Mouse (Mus musculus) CH12.LX (cell line): Measurements from ENCODE around the gene Acot7. TPM values are rescaled to one million over a fixed set of nuclear protein-coding genes. Genes with fewer than 3 reads are reported as not detected.

Experiments
- DNase-seq: peaks from one replicate; pipeline ENCODE4 v3.0.0-alpha.2; 2013; ENCODE audit errors: extremely low read depth
- H3K27ac ChIP-seq: 2 replicates; pipeline ENCODE4 v1.5.1; 2012; ENCODE audit warnings: low read depth, mild to moderate bottlenecking, control low read depth, moderate library complexity; ENCODE audit not compliant: insufficient read depth
- H3K27me3 ChIP-seq: replicated peaks from 2 replicates; pipeline ENCODE3; 2012; ENCODE audit warnings: inconsistent platforms
- H3K36me3 ChIP-seq, 2 experiments: replicated peaks in 1 of 2; 2 replicates each; pipeline versions ENCODE3 to v1.6.1; 2012; ENCODE audit warnings: inconsistent platforms in 1 of 2, low read length in 1 of 2, mild to moderate bottlenecking in 1 of 2, mixed read lengths in 1 of 2, moderate library complexity in 1 of 2; ENCODE audit not compliant: control insufficient read depth in 1 of 2, insufficient read depth in 1 of 2
- H3K4me1 ChIP-seq, 2 experiments: 2 replicates each; pipeline ENCODE4 v1.6.1; 2012; ENCODE audit warnings: inconsistent platforms in 1 of 2, moderate library complexity in 1 of 2; ENCODE audit not compliant: insufficient read depth in 2 of 2, control insufficient read depth in 1 of 2
- H3K4me2 ChIP-seq: 2 replicates; pipeline ENCODE4 v1.6.1; 2012; ENCODE audit warnings: low read depth, mild to moderate bottlenecking, control low read depth; ENCODE audit not compliant: poor library complexity, insufficient read depth, severe bottlenecking
- H3K4me3 ChIP-seq, 3 experiments: fragments of 150-350 bp in 1 of 3; sonication (generic) in 1 of 3; replicated peaks in 1 of 3; 2 replicates each; pipeline versions ENCODE3 to v1.5.1; 2011 to 2012; ENCODE audit warnings: low read depth in 2 of 3, low read length in 2 of 3, mild to moderate bottlenecking in 2 of 3, moderate library complexity in 2 of 3, control low read depth in 1 of 3, improper control_type of control experiment in 1 of 3, inconsistent platforms in 1 of 3, mixed read lengths in 1 of 3; ENCODE audit not compliant: poor library complexity in 1 of 3
- H3K79me2 ChIP-seq: replicated peaks from 2 replicates; pipeline ENCODE4 v1.6.1; 2012; ENCODE audit warnings: mild to moderate bottlenecking, moderate library complexity; ENCODE audit not compliant: control insufficient read depth, poor library complexity, insufficient read depth, severe bottlenecking; ENCODE audit errors: extremely low read depth
- H3K9ac ChIP-seq: 2 replicates; pipeline ENCODE4 v1.6.1; 2012; ENCODE audit warnings: low read depth, mild to moderate bottlenecking, control low read depth, moderate library complexity; ENCODE audit not compliant: insufficient read depth
- H3K9me3 ChIP-seq: replicated peaks from 2 replicates; pipeline ENCODE3; 2012; ENCODE audit warnings: low read length, inconsistent platforms, mixed read lengths
- BHLHE40 ChIP-seq: IDR thresholded peaks from 2 replicates; pipeline ENCODE4 v1.6.1; 2011; ENCODE audit warnings: mild to moderate bottlenecking, low read depth, low read length, improper control_type of control experiment
- CTCF ChIP-seq, 2 experiments: IDR thresholded peaks in 1 of 2; conservative IDR thresholded peaks in 1 of 2; 2 replicates each; pipeline ENCODE4 v1.5.1; 2011 to 2012; ENCODE audit warnings: low read depth in 2 of 2, low read length in 2 of 2, improper control_type of control experiment in 1 of 2, inconsistent platforms in 1 of 2, mild to moderate bottlenecking in 1 of 2, moderate library complexity in 1 of 2
- HCFC1 ChIP-seq: IDR thresholded peaks from 2 replicates; pipeline ENCODE4 v1.6.1; 2012; ENCODE audit warnings: low read depth, mild to moderate bottlenecking, inconsistent platforms, low read length, improper control_type of control experiment
- IRF4 ChIP-seq: IDR thresholded peaks from 2 replicates; pipeline ENCODE4 v1.6.1; 2014; ENCODE audit warnings: low read depth, mild to moderate bottlenecking, inconsistent platforms, low read length, improper control_type of control experiment
- JUND ChIP-seq: conservative IDR thresholded peaks from 2 replicates; pipeline ENCODE4 v1.6.1; 2011; ENCODE audit warnings: low read depth, low read length, improper control_type of control experiment
- KAT2A ChIP-seq: IDR thresholded peaks from 2 replicates; pipeline ENCODE4 v1.6.1; 2012; ENCODE audit warnings: low read length, improper control_type of control experiment, inconsistent platforms; ENCODE audit not compliant: insufficient replicate concordance
- MAX ChIP-seq: IDR thresholded peaks from 2 replicates; pipeline ENCODE4 v1.6.1; 2011; ENCODE audit warnings: low read length, improper control_type of control experiment
- MYC ChIP-seq: IDR thresholded peaks from 2 replicates; pipeline ENCODE4 v1.6.1; 2011; ENCODE audit warnings: low read depth, mild to moderate bottlenecking, improper control_type of control experiment, low read length
- NELFE ChIP-seq: IDR thresholded peaks from 2 replicates; pipeline ENCODE4 v1.6.1; 2011; ENCODE audit warnings: low read depth, low read length, improper control_type of control experiment
- POLR2A ChIP-seq: IDR thresholded peaks from 2 replicates; pipeline ENCODE4 v1.6.1; 2011; ENCODE audit warnings: low read depth, mild to moderate bottlenecking, improper control_type of control experiment, low read length
- RAD21 ChIP-seq: IDR thresholded peaks from 2 replicates; pipeline ENCODE4 v1.6.1; 2011; ENCODE audit warnings: low read depth, mild to moderate bottlenecking, low read length, improper control_type of control experiment, moderate library complexity
- SMC3 ChIP-seq: IDR thresholded peaks from 2 replicates; pipeline ENCODE4 v1.6.1; 2011; ENCODE audit warnings: low read depth, low read length, improper control_type of control experiment
- TCF12 ChIP-seq: IDR thresholded peaks from 2 replicates; pipeline ENCODE4 v1.6.1; 2014; ENCODE audit warnings: low read depth, mild to moderate bottlenecking, inconsistent platforms, low read length, improper control_type of control experiment
- ZC3H11A ChIP-seq: IDR thresholded peaks from 2 replicates; pipeline ENCODE4 v1.6.1; 2012; ENCODE audit warnings: low read depth, mild to moderate bottlenecking, inconsistent platforms, low read length, improper control_type of control experiment
- ZMIZ1 ChIP-seq: IDR thresholded peaks from 2 replicates; pipeline ENCODE4 v1.6.1; 2012; ENCODE audit warnings: low read depth, mild to moderate bottlenecking, inconsistent platforms, low read length, improper control_type of control experiment
- dilution Hi-C: fragments of 300-500 bp; cut with MboI; formaldehyde crosslinking; loops from 2 replicates; pipeline ENCODE4 v1.14.3; 2020; ENCODE audit warnings: low sequenced_read_pairs; ENCODE audit not compliant: extremely low pct_unique_long_range_greater_than_20kb, extremely low pct_ligation_motif_present
- in situ Hi-C: fragments of 300-500 bp; cut with MboI; formaldehyde crosslinking; loops from 3 replicates; pipeline ENCODE4 v1.14.3; 2019; ENCODE audit warnings: low sequenced_read_pairs, low pct_ligation_motif_present, low pct_unique_long_range_greater_than_20kb, mixed read lengths
- polyA plus RNA-seq: library from polyadenylated mRNA; unstranded; fragments of >175 nt; gene quantifications from 2 replicates; pipeline ENCODE4 v1.2.1, GENCODE M21; 2012; ENCODE audit warnings: low read depth; ENCODE audit not compliant: insufficient read length
- total RNA-seq, 2 experiments: library from RNA; depleted of rRNA; stranded (reverse); fragments of 300-350 nt in 1 of 2; fragments of >200 nt in 1 of 2; gene quantifications; 2 replicates each; pipeline ENCODE4 v1.2.3; 2012 to 2014

Acot7 gene
- total and polyA plus RNA-seq, 3 experiments: 29.0 to 71.1 (median 61.6) TPM

- TF ChIP-seq ZMIZ1 (no peak), CTCF (conservative IDR thresholded peaks at IDR 0.05 in 1 of 2, IDR thresholded peaks at IDR 0.05 in 1 of 2; ENCODE audit: low read depth in 2 of 2, low read length in 2 of 2) (peak; percentile 10 to 33; a peak in 2 of 4 replicates)
- TF ChIP-seq, all 38 proteins: peak for 1
- in situ Hi-C loops: loop anchor here (5.0 to 10.0 kb wide), 2 partner anchors 121 to 263 kb away; partner anchors contain the start of gene Hes3
Measured at GRCm38 (mm10) chr4:152171543-152171942, 6.4 kb upstream of the Acot7 start.

GRCm38 (mm10) chr4:152173041-152173440 is 4.9 kb upstream of the Acot7 start:
- 0 out of 2 replicates have a peak, but pooled peaks have one; percentile 42 for TF ChIP-seq IRF4
- no peak for TF ChIP-seq KAT2A
- peak; percentile 70 for TF ChIP-seq SMC3
- 0 out of 2 replicates have a peak, but pooled peaks have one; percentile 31 for TF ChIP-seq JUND
- TF ChIP-seq TCF12: 0 out of 2 replicates have a peak, but pooled peaks have one; percentile 22
- TF ChIP-seq CTCF (conservative IDR thresholded peaks at IDR 0.05 in 1 of 2, IDR thresholded peaks at IDR 0.05 in 1 of 2; ENCODE audit: low read depth in 2 of 2, low read length in 2 of 2): peak; percentile 76 to 97
- TF ChIP-seq POLR2A: no peak
- TF ChIP-seq MYC: peak; percentile 44; the same call in 1 of the 2 replicates
- peak; percentile 32; the same call in 1 of the 2 replicates for TF ChIP-seq MAX
- TF ChIP-seq ZC3H11A: peak; percentile 39
- TF ChIP-seq HCFC1: no peak
- TF ChIP-seq NELFE: peak; percentile 21; the same call in 1 of the 2 replicates
- TF ChIP-seq RAD21: peak; percentile 99
- TF ChIP-seq BHLHE40: no peak
- Histone ChIP-seq H3K4me2 (no peak overlapping the region), H3K4me1 (peaks cover 0 to 10% of the 10 kb centered on the region in 2 experiments; a peak in 3 of 4 replicates), H3K4me3 (no peak overlapping the region), H3K9ac (no peak overlapping the region), H3K27ac (no peak overlapping the region), H3K79me2 (no peaks in the 10 kb centered on the region), H3K27me3 (peaks cover 17% of the 10 kb centered on the region), H3K9me3 (peaks cover 11% of the 10 kb centered on the region), H3K36me3 (no peaks in the 10 kb centered on the region)
- peak; percentile 76 for DNase-seq
- dilution Hi-C loops: no loop called here
- in situ Hi-C loops: loop anchor here (5.0 to 10.0 kb wide), 2 partner anchors 119 to 262 kb away; partner anchors contain the start of gene Hes3

More at GRCm38 (mm10) chr4:152171543-152171942, 6.4 kb upstream of the Acot7 start:
- dilution Hi-C loops: no loop called here
- Histone ChIP-seq H3K36me3 (no peaks in the 10 kb centered on the region), H3K27ac (no peak overlapping the region), H3K4me2 (no peak overlapping the region), H3K79me2 (no peaks in the 10 kb centered on the region), H3K9ac (no peak overlapping the region), H3K4me1 (peaks cover 0 to 2% of the 10 kb centered on the region in 2 experiments; a peak in 1 of 4 replicates), H3K4me3 (no peak overlapping the region), H3K27me3 (peaks cover 17% of the 10 kb centered on the region), H3K9me3 (peaks cover 11% of the 10 kb centered on the region)
- DNase-seq: no peak
